Mouse (Mus musculus) liver, adult 2 months (tissue): ENCODE data around the gene Gm28042.

Experiments used
- CTCF ChIP-seq: fragments of 200-500 bp; IDR thresholded peaks from 2 replicates; pipeline ENCODE4 v1.5.1; 2011; ENCODE audit warnings: low read depth, low read length, control low read depth
- POLR2A ChIP-seq: fragments of 200-500 bp; IDR thresholded peaks from 2 replicates; pipeline ENCODE4 v1.6.1; 2011; ENCODE audit warnings: low read length, control low read depth; ENCODE audit not compliant: insufficient read depth; ENCODE audit errors: extremely low read depth

DNA sequence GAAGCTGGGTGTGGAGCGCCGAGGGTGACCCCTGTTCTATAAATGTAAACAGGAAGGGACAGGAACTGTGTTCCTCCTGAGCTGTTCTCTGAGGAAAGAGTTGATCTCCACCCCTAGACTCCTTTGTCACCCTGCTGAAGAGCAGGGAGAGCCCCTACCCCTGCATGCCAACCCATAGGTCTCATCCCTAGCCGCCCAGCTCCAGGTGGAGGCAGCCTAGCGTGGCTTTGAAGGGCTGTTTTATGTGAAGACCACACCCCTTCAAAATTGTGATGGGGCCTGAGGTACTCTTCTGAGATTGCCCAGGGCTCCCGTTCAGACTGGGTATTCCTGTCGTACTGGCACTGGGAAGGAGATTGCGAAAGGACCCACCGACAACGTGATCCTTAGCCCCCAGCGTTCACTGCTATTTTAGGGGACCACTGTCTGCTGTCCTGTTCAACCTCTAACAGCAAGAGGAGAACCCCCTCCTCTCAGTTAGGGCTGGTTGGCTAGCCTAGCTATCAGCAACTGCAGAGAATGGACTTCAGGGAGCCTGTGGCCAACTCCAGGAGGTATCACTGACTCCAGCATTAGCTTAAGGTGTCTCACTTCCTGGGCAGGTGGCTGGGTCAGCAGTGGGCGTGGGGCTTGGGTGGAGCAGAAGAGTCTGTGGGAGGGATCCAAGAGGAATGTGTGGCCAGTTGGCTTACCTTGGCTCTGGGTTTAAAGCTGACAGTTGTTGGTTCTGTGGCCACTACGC, 5.6 kb downstream of the Gm28042 start, which contains the start of gene Pla2g4b:
- TF ChIP-seq CTCF (no peak), POLR2A (no peak)
